Mouse (Mus musculus) neural tube, embryonic 11.5 days (tissue): ENCODE measurements around the gene Tnfrsf8. TPM values are rescaled to one million over a fixed set of nuclear protein-coding genes. Genes with fewer than 3 reads are reported as not detected.

Experiments used
- ATAC-seq: fragments of 200-750 bp; cut with Nextera tagmentation; 2 replicates; pipeline ENCODE4 v1.8.0; 2017; ENCODE audit warnings: moderate number of reproducible peaks, mild to moderate bottlenecking, moderate TSS enrichment, moderate library complexity; ENCODE audit not compliant: insufficient read depth, low FRiP score, low TSS enrichment
- DNase-seq: peaks from one replicate; pipeline ENCODE4 v3.0.0-alpha.2; 2015; ENCODE audit warnings: low spot score
- H3K27ac ChIP-seq: fragments of 300-500 bp; sonication (generic); 2 replicates; pipeline ENCODE4 v1.5.1; 2014; ENCODE audit warnings: low read depth, mild to moderate bottlenecking, low read length
- H3K27me3 ChIP-seq: fragments of 300-500 bp; sonication (generic); 2 replicates; pipeline ENCODE4 v1.6.1; 2014; ENCODE audit warnings: mild to moderate bottlenecking, low read length, mixed read lengths; ENCODE audit not compliant: control insufficient read depth, insufficient read depth
- H3K36me3 ChIP-seq: fragments of 300-500 bp; sonication (generic); 2 replicates; pipeline ENCODE4 v1.6.1; 2014; ENCODE audit warnings: mild to moderate bottlenecking, low read length, moderate library complexity, mixed read lengths; ENCODE audit not compliant: control insufficient read depth, insufficient read depth
- H3K4me1 ChIP-seq: fragments of 300-500 bp; sonication (generic); 2 replicates; pipeline ENCODE4 v1.6.1; 2014; ENCODE audit warnings: low read length, mixed read lengths; ENCODE audit not compliant: control insufficient read depth, insufficient read depth
- H3K4me2 ChIP-seq: fragments of 300-500 bp; sonication (generic); 2 replicates; pipeline ENCODE4 v1.6.1; 2014; ENCODE audit warnings: low read depth, mild to moderate bottlenecking, moderate library complexity
- H3K4me3 ChIP-seq: fragments of 300-500 bp; sonication (generic); 2 replicates; pipeline ENCODE4 v1.5.1; 2014; ENCODE audit warnings: low read depth, low read length
- H3K9ac ChIP-seq: fragments of 300-500 bp; sonication (generic); 2 replicates; pipeline ENCODE4 v1.6.1; 2014; ENCODE audit warnings: mild to moderate bottlenecking, low read length
- H3K9me3 ChIP-seq: fragments of 300-500 bp; sonication (generic); 2 replicates; pipeline ENCODE4 v1.6.1; 2016; ENCODE audit warnings: low read length; ENCODE audit not compliant: control insufficient read depth
- WGBS: fragments of 180-500 bp; shearing (Covaris S2); extraction: QIAGEN DNeasy Blood & Tissue Kit; methylation state at CpG from one replicate; pipeline ENCODE4 v1.1.7; 2014; 5-methylcytosine and 5-hydroxymethylcytosine counted together
- polyA plus RNA-seq: library from polyadenylated mRNA; unstranded; fragments of >200 nt; fragmentation: Nextera tagmentation; extraction: Ambion mirVana; gene quantifications from 2 replicates; pipeline ENCODE4 v1.2.1, GENCODE M21; 2014

The Tnfrsf8 gene
- polyA plus RNA-seq, 1 experiment from 2014 or later, result 0.21 TPM

- 76% methylated on average over 4 of the region's 4 CpGs for WGBS
- H3K36me3 ChIP-seq, result no peaks in the 10 kb centered on the region
- no peak overlapping the region for H3K4me2 ChIP-seq
- DNase-seq (no peak), ATAC-seq (no peak)
- no peak overlapping the region for H3K27ac ChIP-seq
- no peak overlapping the region for H3K4me3 ChIP-seq
- no peaks in the 10 kb centered on the region for H3K27me3 ChIP-seq
- no peak overlapping the region for H3K9ac ChIP-seq
- no peaks in the 10 kb centered on the region for H3K4me1 ChIP-seq
- H3K9me3 ChIP-seq, result no peaks in the 10 kb centered on the region
Measured at GRCm38 (mm10) chr4:145267631-145268110, 47.3 kb downstream of the Tnfrsf8 start.

DNA sequence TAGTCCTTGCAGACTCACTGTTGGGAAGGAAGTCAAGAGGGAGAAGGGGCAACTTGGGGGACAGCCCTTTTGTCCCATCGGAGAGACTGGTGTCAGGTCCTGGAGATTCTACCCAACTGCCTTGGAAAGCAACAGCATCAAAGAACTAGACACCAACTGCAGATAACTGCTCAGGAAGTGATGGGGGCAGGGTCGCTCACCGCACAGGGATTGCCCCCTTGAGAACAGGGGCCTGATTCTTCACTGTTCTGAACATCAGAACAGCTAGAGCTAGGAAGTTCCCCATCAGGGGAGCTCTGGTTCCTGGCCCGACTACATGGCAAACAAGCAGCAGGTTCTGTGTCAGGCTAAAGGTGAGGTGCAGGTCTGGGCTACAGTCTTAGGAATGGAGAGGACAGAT, 48.5 kb downstream of the Tnfrsf8 start:
- no peaks in the 10 kb centered on the region for H3K9me3 ChIP-seq
- DNase-seq (no peak), ATAC-seq (no peak)
- WGBS, result 79% methylated on average over 4 of the region's 4 CpGs
- H3K4me1 ChIP-seq, result no peaks in the 10 kb centered on the region
- no peak overlapping the region for H3K4me3 ChIP-seq
- H3K36me3 ChIP-seq, result no peaks in the 10 kb centered on the region
- H3K4me2 ChIP-seq, result no peak overlapping the region
- H3K9ac ChIP-seq, result no peak overlapping the region
- H3K27ac ChIP-seq, result no peak overlapping the region
- H3K27me3 ChIP-seq, result no peaks in the 10 kb centered on the region

DNA sequence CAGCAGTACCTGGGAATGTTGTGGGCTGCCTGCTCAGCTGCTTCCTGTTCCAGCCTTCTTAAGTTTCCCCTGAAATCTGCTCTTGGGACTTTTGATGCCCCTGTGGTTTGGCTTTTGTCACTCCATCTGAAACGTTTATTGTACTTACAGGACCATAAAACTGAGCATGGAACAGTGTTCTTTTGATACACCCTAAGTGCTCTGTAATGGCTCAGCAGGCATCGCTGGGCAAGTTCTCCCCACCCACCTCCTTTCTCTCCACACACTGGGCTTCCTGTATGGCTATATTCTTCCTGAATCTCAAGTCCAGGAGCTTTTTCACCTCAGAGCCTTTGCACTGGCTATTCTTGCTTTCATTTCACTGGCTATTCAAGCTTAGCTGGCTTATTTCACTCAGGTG, 50.2 kb downstream of the Tnfrsf8 start:
- WGBS, result 18% methylated on average over 2 of the region's 2 CpGs
- no peaks in the 10 kb centered on the region for H3K9me3 ChIP-seq
- H3K4me1 ChIP-seq, result no peaks in the 10 kb centered on the region
- ATAC-seq, result no peak
- no peaks in the 10 kb centered on the region for H3K27me3 ChIP-seq
- no peak overlapping the region for H3K9ac ChIP-seq
- H3K27ac ChIP-seq, result no peak overlapping the region
- DNase-seq, result no peak
- no peak overlapping the region for H3K4me2 ChIP-seq
- no peak overlapping the region for H3K4me3 ChIP-seq
- no peaks in the 10 kb centered on the region for H3K36me3 ChIP-seq

DNA sequence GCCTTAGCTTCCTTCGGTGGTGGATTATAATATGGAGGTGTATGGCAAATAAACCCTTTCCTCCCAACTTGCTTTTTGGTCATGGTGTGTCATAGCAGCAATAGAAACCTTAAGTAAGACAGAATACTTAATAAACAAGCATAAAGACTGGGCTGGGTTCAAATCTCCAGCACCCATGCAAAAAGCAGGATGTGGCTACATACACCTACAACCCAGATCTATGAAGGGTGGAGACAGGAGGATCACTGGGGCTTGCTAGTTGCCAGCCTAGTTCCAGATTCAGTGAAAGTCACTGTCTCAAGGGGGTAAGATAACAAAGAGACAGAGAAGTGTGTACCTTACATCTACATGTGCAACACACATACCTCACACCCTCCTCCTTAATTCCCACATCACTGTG, 51.4 kb downstream of the Tnfrsf8 start:
- H3K9ac ChIP-seq, result no peak overlapping the region
- H3K4me2 ChIP-seq, result no peak overlapping the region
- no peak overlapping the region for H3K4me3 ChIP-seq
- no peaks in the 10 kb centered on the region for H3K9me3 ChIP-seq
- DNase-seq, result no peak
- H3K4me1 ChIP-seq, result no peaks in the 10 kb centered on the region
- 77% methylated on average over 1 of the region's 1 CpGs for WGBS
- no peaks in the 10 kb centered on the region for H3K27me3 ChIP-seq
- no peak for ATAC-seq
- no peaks in the 10 kb centered on the region for H3K36me3 ChIP-seq
- H3K27ac ChIP-seq, result no peak overlapping the region

GRCm38 (mm10) chr4:145260802-145261201, 54.2 kb downstream of the Tnfrsf8 start:
- Histone ChIP-seq H3K4me1 (no peaks in the 10 kb centered on the region), H3K9ac (no peak overlapping the region), H3K4me2 (no peak overlapping the region), H3K27ac (no peak overlapping the region), H3K4me3 (no peak overlapping the region), H3K36me3 (no peaks in the 10 kb centered on the region), H3K9me3 (no peaks in the 10 kb centered on the region), H3K27me3 (no peaks in the 10 kb centered on the region)
- no peak for ATAC-seq
- WGBS, result 73% methylated on average over 5 of the region's 5 CpGs
- DNase-seq, result no peak

DNA sequence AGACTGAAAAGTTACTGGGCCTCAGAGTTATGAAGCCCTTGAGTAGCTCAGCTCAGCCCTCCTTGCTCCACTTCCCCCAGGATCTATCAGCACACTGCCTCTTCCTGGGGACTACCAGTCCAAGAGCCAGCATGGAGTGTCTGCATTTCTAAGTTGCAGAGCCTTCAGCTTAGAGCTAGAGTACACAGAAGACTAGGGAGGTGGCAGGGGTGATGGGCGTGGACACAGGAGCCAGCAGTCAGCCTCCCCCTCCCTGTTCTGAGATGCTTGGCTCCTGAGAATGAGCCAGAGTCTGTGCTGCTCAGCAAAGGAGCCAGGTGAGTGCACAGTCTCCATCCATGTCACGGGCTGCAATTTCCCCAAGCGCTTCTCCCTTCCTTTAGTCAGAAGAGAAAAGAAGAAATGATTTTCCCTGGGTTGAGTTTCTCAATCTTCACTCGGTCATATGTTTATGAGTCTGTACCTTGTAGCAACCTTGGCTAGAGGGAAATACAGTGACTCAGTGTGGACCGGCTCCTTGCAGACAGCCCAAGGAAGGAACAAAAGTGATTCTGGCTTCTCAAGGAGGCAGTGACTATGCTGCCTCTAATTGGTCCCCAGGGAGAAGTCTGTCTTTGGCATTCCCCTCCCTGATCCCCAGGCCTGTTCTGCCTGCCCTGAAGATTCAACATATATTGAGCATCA, 57.1 kb downstream of the Tnfrsf8 start:
- no peak overlapping the region for H3K27ac ChIP-seq
- H3K4me3 ChIP-seq, result no peak overlapping the region
- DNase-seq (no peak), ATAC-seq (no peak)
- WGBS, result 70% methylated on average over 5 of the region's 5 CpGs
- H3K9me3 ChIP-seq, result no peaks in the 10 kb centered on the region
- no peaks in the 10 kb centered on the region for H3K4me1 ChIP-seq
- no peak overlapping the region for H3K4me2 ChIP-seq
- no peaks in the 10 kb centered on the region for H3K27me3 ChIP-seq
- H3K9ac ChIP-seq, result no peak overlapping the region
- no peaks in the 10 kb centered on the region for H3K36me3 ChIP-seq

DNA sequence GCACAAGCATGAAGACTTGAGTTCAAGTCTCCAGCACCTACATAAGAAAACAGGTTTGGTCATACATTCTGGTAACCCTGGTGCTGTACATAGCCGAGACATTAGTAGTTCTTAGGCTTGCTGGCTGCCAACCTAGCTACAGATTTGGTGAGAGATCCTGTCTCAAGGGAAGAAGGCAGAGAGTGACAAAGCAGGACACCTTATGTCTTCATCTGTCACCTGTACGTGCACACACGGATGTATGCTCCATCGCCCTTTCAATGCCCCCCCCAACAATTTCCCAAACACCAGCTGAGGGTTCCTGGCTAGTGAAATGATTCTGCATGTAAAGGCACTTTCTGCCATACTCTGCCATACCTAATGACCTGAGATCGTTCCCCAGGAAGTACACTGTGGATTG, 58.8 kb downstream of the Tnfrsf8 start:
- H3K27me3 ChIP-seq, result no peaks in the 10 kb centered on the region
- WGBS, result 91% methylated on average over 5 of the region's 5 CpGs
- no peak overlapping the region for H3K27ac ChIP-seq
- H3K4me2 ChIP-seq, result no peak overlapping the region
- DNase-seq (no peak), ATAC-seq (no peak)
- no peaks in the 10 kb centered on the region for H3K4me1 ChIP-seq
- H3K9ac ChIP-seq, result no peak overlapping the region
- H3K9me3 ChIP-seq, result no peaks in the 10 kb centered on the region
- H3K4me3 ChIP-seq, result no peak overlapping the region
- H3K36me3 ChIP-seq, result no peaks in the 10 kb centered on the region

DNA sequence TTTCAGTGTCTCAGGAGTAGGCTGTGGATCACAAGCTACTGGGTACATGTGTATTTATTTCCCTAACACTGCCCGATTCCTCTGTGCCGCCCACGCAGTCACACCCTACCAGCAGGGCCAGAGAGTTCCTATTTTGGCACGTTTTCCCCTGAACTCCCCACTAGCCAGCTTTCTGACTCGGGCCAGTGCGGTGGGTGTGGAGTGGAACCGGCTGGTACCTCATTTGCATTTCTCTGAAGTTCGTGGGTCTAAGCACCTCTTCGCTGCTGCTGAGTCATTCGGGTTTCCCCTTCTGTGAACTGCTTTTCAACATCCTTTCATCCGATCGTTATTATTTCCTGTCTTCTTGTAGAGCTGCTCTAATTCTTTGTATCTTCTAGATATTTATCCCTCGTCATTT, 60.5 kb downstream of the Tnfrsf8 start:
- DNase-seq (no peak), ATAC-seq (no peak)
- Histone ChIP-seq H3K27me3 (no peaks in the 10 kb centered on the region), H3K4me1 (no peaks in the 10 kb centered on the region), H3K9me3 (no peaks in the 10 kb centered on the region), H3K36me3 (no peaks in the 10 kb centered on the region), H3K4me3 (no peak overlapping the region), H3K9ac (no peak overlapping the region), H3K4me2 (no peak overlapping the region), H3K27ac (no peak overlapping the region)
- WGBS, result 61% methylated on average over 13 of the region's 13 CpGs

GRCm38 (mm10) chr4:145252611-145253010, 62.4 kb downstream of the Tnfrsf8 start:
- WGBS, result 87% methylated on average over 8 of the region's 8 CpGs
- no peak for DNase-seq
- Histone ChIP-seq H3K4me1 (no peaks in the 10 kb centered on the region), H3K27me3 (no peaks in the 10 kb centered on the region), H3K4me2 (no peak overlapping the region), H3K27ac (no peak overlapping the region), H3K36me3 (no peaks in the 10 kb centered on the region), H3K9me3 (no peaks in the 10 kb centered on the region), H3K9ac (no peak overlapping the region), H3K4me3 (no peak overlapping the region)
- ATAC-seq, result no peak
